Mouse (Mus musculus) lung, postnatal 0 days (tissue): ENCODE measurements around the gene Tceanc2. TPM values are rescaled to one million over a fixed set of nuclear protein-coding genes. Genes with fewer than 3 reads are reported as not detected.

Experiments
- ATAC-seq: fragments of 200-750 bp; cut with Nextera tagmentation; 2 replicates; pipeline ENCODE4 v1.8.0; 2017; ENCODE audit warnings: moderate library complexity
- DNase-seq: peaks from one replicate; pipeline ENCODE4 v3.0.0-alpha.2; 2016; ENCODE audit warnings: low spot score
- H3K27ac ChIP-seq: fragments of 300-500 bp; sonication (generic); 2 replicates; pipeline ENCODE4 v1.5.1; 2014; ENCODE audit warnings: antibody characterized with exemption, mild to moderate bottlenecking, low read length, mixed read lengths
- H3K27me3 ChIP-seq: fragments of 300-500 bp; sonication (generic); replicated peaks from 2 replicates; pipeline ENCODE4 v1.6.1; 2014; ENCODE audit warnings: low read length, mixed read lengths; ENCODE audit not compliant: insufficient read depth
- H3K36me3 ChIP-seq: fragments of 300-500 bp; sonication (generic); 2 replicates; pipeline ENCODE4 v1.6.1; 2014; ENCODE audit warnings: low read length, mixed read lengths; ENCODE audit not compliant: insufficient read depth
- H3K4me1 ChIP-seq: fragments of 300-500 bp; sonication (generic); 2 replicates; pipeline ENCODE4 v1.6.1; 2014; ENCODE audit warnings: antibody characterized with exemption, low read depth, low read length, mixed read lengths; ENCODE audit not compliant: insufficient read depth
- H3K4me2 ChIP-seq: fragments of 300-500 bp; sonication (generic); replicated peaks from 2 replicates; pipeline ENCODE4 v1.6.1; 2014; ENCODE audit warnings: low read depth, mild to moderate bottlenecking, low read length, moderate library complexity, mixed read lengths
- H3K4me3 ChIP-seq: fragments of 300-500 bp; sonication (generic); 2 replicates; pipeline ENCODE4 v1.5.1; 2014; ENCODE audit warnings: low read depth, low read length
- H3K9ac ChIP-seq: fragments of 300-500 bp; sonication (generic); replicated peaks from 2 replicates; pipeline ENCODE4 v1.6.1; 2014; ENCODE audit warnings: low read depth, mild to moderate bottlenecking
- H3K9me3 ChIP-seq: fragments of 300-500 bp; sonication (generic); 2 replicates; pipeline ENCODE4 v1.6.1; 2016; ENCODE audit warnings: low read length, mixed read lengths
- CTCF ChIP-seq: IDR thresholded peaks from 2 replicates; pipeline ENCODE4 v1.5.1; 2016; ENCODE audit warnings: antibody characterized with exemption, mild to moderate bottlenecking
- EP300 ChIP-seq: IDR thresholded peaks from 2 replicates; pipeline ENCODE4 v1.6.1; 2016; ENCODE audit warnings: antibody characterized with exemption, mild to moderate bottlenecking, control low read depth
- WGBS: fragments of 180-500 bp; shearing (Covaris S2); extraction: QIAGEN DNeasy Blood & Tissue Kit; methylation state at CpG from one replicate; pipeline ENCODE4 v1.1.7; 2014; 5-methylcytosine and 5-hydroxymethylcytosine counted together
- polyA plus RNA-seq: library from polyadenylated mRNA; unstranded; fragments of >200 nt; fragmentation: Nextera tagmentation; extraction: Ambion mirVana; gene quantifications from 2 replicates; pipeline ENCODE4 v1.2.1, GENCODE M21; 2015

Tceanc2 gene
- polyA plus RNA-seq, 1 experiment from 2014 or later = 20.7 TPM

DNA sequence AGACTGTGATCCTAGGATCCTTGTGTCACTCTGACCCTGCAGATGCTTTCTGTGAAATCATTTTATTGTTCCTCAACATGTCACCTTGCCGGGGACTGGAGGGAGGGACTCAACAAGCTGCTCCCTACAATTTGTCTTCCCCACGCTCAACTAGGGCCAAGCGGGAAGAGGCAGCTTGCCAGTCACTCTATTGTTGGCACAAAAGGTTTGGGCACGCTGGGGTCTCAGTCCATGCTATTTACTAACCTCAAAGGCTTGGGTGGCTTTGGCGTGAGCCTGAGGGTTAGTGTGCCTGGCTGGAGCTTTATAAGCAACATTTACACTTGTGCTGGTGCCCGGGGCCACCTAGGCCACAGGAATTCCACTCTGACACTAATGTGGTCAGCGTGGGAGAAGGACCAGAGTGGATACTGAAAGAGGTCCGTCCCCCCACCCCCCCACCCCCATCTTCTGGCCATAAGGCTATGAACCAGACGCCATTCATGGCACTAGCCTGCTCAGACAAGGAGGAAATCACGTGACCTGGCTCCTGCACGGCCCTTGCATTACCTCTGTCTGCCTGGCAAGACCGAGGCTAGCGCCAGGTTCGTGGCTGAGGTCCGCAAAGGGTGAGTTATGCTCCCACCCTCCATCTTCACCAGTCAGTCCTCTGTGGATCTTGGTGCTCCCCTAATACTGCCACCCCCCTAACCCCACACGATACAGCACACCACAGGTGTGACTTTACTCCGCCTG, 80.0 kb downstream of the Tceanc2 start:
- Histone ChIP-seq H3K9ac (no peak overlapping the region), H3K4me3 (no peak overlapping the region), H3K27ac (no peak overlapping the region), H3K4me1 (no peaks in the 10 kb centered on the region), H3K4me2 (no peak overlapping the region), H3K36me3 (no peaks in the 10 kb centered on the region), H3K27me3 (no peaks in the 10 kb centered on the region), H3K9me3 (no peaks in the 10 kb centered on the region)
- DNase-seq = no peak
- TF ChIP-seq CTCF = no peak
- no peak for TF ChIP-seq EP300
- ATAC-seq = no peak
- 72% methylated on average over 17 of the region's 17 CpGs for WGBS

DNA sequence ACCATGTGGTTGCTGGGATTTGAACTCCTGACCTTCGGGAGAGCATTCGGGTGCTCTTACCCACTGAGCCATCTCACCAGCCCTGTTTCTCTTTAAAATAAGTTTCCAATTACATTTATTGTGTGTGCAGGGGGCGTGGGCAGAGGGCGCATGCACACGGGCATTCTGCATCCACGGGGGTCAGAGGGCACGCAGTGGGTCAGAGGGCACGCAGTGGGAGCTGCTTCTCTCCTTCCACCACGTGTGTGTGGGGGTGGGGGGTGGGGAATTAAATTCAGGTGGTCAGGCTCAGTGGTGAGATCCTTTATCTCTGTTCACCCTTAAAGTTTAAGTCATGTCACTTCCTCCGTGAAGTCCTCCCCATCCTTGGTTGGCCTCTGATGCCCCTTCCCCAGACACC, 80.5 kb downstream of the Tceanc2 start:
- WGBS = 76% methylated on average over 10 of the region's 10 CpGs
- Histone ChIP-seq H3K9ac (no peak overlapping the region), H3K9me3 (no peaks in the 10 kb centered on the region), H3K27ac (no peak overlapping the region), H3K4me1 (no peaks in the 10 kb centered on the region), H3K4me2 (no peak overlapping the region), H3K27me3 (no peaks in the 10 kb centered on the region), H3K36me3 (no peaks in the 10 kb centered on the region), H3K4me3 (no peak overlapping the region)
- ATAC-seq = no peak
- DNase-seq = no peak
- TF ChIP-seq EP300 = no peak
- no peak for TF ChIP-seq CTCF

DNA sequence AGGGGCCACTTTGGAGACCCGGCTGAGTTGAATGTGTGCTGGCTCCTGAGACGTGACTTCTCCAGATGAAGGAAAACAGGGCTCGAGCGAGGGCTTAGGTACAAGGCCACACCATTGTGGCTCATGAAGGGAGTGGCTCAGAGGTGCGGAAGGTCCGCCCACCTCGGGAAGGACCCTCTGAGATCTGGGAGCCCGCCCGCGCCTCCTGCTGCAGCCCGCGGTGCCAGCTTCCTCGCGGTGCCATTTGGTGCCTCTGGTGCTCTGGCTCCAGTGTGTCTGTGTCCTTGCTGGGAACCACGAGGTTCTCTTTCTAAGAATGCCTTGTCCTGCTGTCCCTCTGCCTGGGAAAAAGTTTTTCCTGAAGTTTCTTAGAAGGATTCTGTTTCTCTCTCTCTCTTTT, 81.0 kb downstream of the Tceanc2 start:
- Histone ChIP-seq H3K27ac (no peak overlapping the region), H3K4me3 (no peak overlapping the region), H3K9me3 (no peaks in the 10 kb centered on the region), H3K4me2 (no peak overlapping the region), H3K9ac (no peak overlapping the region), H3K4me1 (no peaks in the 10 kb centered on the region), H3K36me3 (no peaks in the 10 kb centered on the region), H3K27me3 (no peaks in the 10 kb centered on the region)
- TF ChIP-seq CTCF (no peak), EP300 (no peak)
- 53% methylated on average over 15 of the region's 15 CpGs for WGBS
- no peak for DNase-seq
- ATAC-seq = no peak

DNA sequence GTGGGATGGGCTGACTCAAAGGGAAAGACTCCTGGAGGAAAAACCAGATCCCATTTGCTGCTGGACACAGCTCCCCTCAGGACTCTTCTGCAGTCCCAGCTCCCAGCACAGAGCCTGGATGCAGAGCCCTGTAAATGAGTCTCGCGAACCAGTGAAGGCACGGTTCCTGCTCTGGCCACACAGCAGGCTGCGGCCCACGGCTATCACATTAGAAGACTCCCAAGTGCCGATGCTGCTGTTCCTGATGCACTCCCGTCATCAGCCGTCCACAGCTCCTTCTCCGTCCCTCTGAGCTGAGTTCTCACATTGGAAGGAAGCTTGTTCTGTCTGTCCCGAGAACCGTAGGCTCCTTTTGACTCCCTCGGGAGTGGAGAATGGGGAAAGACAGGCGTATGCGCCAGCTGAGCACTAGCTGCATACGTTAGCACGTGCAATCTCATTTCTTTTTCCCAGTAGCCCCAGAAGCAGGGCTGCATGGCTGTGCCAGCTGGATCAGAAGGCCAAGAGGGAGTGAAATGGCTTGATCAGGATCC, 82.0 kb downstream of the Tceanc2 start, which contains the start of gene Cdcp2:
Cdcp2 (plus strand) TSS at position 51 of the 533 bp plus-strand sequence.
- Histone ChIP-seq H3K4me3 (no peak within 1 kb of the TSS), H3K27ac (no peak within 1 kb of the TSS), H3K27me3 (no peaks in the 10 kb centered on the region), H3K9ac (no peak within 1 kb of the TSS), H3K36me3 (no peaks in the 10 kb centered on the region), H3K9me3 (no peaks in the 10 kb centered on the region), H3K4me2 (no peak within 1 kb of the TSS), H3K4me1 (no peaks in the 10 kb centered on the region)
- no peak for ATAC-seq
- TF ChIP-seq EP300 = no peak
- no peak for TF ChIP-seq CTCF
- 70% methylated on average over 16 of the region's 16 CpGs for WGBS
- DNase-seq = no peak

DNA sequence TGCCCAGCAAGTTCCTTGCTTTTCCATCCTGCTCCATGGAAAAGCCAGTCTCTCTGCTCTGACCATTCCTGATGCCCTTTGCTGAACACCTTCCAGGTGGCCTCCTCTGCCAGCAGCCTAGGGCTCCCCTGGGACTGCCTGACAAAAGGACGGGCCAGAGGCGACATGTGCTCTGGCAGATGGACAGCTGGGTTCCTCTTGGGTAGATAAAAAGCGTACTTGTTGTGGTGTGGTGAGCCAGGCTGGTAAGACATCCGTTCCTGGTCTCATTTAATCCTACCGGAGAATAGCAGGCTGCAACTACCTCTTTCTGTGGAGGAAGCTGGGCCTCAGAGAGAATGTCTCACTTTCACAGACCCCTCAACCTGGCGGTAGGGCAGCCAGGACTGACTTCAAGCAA, 82.9 kb downstream of the Tceanc2 start:
- H3K4me2 ChIP-seq = no peak overlapping the region
- H3K9ac ChIP-seq = no peak overlapping the region
- no peak overlapping the region for H3K4me3 ChIP-seq
- DNase-seq (no peak), ATAC-seq (no peak)
- H3K27me3 ChIP-seq = no peaks in the 10 kb centered on the region
- H3K4me1 ChIP-seq = no peaks in the 10 kb centered on the region
- TF ChIP-seq EP300 (no peak), CTCF (no peak)
- WGBS = 64% methylated on average over 6 of the region's 6 CpGs
- no peak overlapping the region for H3K27ac ChIP-seq
- H3K36me3 ChIP-seq = no peaks in the 10 kb centered on the region
- no peaks in the 10 kb centered on the region for H3K9me3 ChIP-seq

DNA sequence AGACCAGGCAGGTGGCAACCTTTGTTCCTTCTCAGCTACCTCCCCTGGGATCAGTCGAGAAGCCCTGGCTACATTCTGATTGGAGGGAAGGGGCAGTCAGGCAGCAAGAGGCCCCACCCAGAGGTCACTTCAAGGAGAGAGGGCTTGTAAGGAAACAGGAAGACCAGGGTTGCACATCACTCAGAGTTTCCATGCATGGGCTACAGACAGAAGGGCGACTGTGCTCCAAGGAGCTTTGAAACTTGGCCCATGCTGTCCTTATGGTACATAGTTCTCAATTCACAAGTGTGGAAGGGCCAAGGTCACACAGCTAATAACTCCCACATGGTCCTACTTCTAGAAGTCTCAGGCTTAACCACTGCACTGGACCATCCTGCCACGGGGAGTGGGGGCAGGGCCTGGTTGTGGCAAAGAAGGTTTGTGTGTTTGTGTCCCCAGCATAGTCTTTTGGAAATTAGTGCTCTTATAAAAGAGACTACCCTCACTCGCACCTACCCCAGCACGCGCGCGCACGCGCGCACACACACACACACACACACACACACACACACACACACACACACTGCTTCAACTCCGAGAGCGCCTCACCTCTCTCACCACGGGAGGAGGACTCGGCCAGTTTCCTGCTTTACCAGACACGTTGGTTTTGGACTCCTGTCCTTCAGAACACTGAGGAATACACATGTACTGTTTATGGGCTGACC, 84.3 kb downstream of the Tceanc2 start:
- no peak overlapping the region for H3K9ac ChIP-seq
- H3K4me3 ChIP-seq = no peak overlapping the region
- no peaks in the 10 kb centered on the region for H3K27me3 ChIP-seq
- H3K9me3 ChIP-seq = no peaks in the 10 kb centered on the region
- H3K4me1 ChIP-seq = no peaks in the 10 kb centered on the region
- no peaks in the 10 kb centered on the region for H3K36me3 ChIP-seq
- no peak overlapping the region for H3K4me2 ChIP-seq
- no peak overlapping the region for H3K27ac ChIP-seq
- TF ChIP-seq CTCF = no peak
- TF ChIP-seq EP300 = no peak
- ATAC-seq (no peak), DNase-seq (no peak)
- WGBS = 71% methylated on average over 16 of the region's 16 CpGs
